Mouse (Mus musculus): ENCODE data around the gene Pla2g16.

The Pla2g16 gene

DNA sequence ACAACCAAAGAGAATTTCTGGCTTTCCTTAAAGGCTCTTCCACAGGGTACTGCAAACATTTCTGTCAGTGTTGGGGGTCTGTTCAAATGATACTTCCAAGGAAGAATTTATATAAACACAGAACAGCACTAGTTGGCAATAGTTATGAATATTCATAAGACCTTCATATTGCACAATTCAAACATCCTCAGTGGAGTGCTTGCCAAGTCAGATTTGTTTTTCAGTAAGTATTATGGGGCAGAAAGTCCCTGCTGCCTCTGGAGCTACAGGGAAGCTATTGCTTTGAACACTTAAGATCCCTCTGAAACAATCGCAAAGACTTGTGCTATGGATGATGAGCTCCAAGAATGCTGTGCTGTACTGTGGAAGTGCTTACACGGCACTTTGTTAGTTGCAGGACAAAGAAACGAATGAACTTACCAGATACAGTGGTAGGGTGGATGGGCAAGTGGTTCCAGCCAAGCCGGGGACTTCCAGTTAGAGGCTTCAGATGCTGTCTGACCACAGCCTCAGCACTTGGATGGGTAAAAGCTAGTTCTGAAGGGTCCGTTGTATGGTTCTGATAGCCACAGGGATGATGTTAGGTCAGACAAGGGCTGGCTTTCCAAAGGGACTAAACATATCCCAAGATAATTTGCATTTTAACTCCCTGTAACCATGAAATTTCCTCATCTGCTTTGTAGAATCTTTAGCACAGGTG lies 59.1 kb downstream of the Pla2g16 start:
- DNase-seq = no peak

DNA sequence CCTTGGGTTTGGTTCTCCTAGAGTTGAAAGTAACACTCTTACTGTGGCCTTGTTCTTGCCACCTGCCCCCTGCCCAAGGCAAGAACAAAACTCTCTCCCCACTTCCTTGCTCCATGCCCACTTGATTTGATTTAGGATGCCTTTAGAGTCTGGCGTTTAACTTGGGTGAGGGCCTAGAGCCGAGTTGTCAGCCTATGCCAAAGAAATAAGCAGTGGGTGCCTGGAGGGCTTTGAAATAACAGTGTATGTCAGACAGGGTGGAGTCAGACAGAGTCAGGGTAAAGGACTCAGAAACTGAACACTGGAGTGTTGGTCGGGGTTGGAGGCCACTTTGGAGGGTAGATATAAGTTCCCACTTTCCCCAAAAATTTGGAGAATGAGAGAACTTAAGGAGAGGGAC lies 59.8 kb downstream of the Pla2g16 start:
- DNase-seq = no peak

DNA sequence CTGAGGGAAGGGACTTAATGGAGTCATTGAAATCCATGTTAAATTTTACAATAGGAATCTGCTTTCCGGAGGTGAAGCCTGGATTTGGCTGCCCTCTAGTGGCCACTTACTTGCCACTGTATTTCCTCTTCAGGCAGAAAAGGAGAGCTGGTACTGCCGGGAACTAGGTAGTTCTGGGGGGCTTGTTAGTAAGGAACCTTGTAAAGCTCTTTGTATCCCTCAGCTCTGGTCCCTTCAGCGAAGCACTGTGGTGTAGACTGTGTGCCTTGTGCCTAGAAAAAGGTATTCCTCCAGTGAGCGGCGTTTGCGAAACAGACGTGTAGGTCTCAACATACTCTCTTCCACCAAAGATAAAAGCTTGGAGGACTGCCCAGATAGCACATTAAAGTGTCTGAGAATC lies 60.4 kb downstream of the Pla2g16 start:
- DNase-seq = peak; percentile 33

DNA sequence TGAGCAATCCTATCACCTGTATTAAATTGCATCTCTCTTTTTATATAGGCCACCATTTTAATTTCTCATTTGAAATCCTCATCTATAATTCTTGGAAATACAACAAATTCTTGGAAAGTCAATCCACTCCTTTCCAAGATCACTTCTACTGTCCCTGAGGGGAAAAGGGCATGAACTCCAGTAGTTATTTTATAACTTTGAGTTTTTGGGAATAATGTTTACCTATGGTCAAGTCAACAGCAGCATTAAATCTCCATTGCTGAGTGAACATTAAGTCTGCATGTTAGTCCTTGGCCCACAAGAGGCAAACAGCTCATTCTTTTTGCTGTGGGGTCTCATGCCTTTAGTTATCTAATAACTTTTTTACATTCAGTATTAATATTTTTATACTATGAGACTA lies 75.8 kb downstream of the Pla2g16 start:
- no peak for DNase-seq

DNA sequence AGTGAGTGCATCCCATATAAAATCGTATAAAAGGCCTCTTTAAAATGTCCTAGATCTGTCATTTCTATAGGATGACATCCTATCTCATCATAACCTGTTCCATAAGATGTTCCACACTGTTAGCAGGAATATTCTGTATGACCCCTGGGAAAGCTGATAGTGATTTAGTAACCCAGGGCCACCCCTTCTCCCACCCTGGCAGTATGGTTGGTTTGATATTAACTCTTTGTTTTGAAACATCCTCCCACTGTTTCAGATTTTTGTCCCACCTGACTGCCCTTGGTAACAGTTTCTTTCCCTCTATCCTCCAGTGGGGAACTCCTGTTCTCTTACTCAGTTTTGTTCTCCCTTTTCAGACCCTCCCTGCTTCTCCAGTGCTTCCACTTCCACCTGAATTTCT lies 76.5 kb downstream of the Pla2g16 start:
- no peak for DNase-seq
